Mouse (Mus musculus) kidney, adult 2 months (tissue): ENCODE results near the gene Carf. TPM values are rescaled to one million over a fixed set of nuclear protein-coding genes. Genes with fewer than 3 reads are reported as not detected.
A peak's percentile ranks its signal among the peaks of the same experiment; 100 is the strongest.
"Not testable (repeated sequence)": the region's sequence is repeated elsewhere in the genome, so short reads cannot be mapped to it uniquely, and the experiment has no call there.

Experiments used
- DNase-seq: peaks from one replicate; pipeline ENCODE4 v3.0.0; 2021
- H3K27ac ChIP-seq: fragments of 200-500 bp; 2 replicates; pipeline ENCODE4 v1.5.1; 2012; ENCODE audit warnings: low read depth, low read length, control low read depth, inconsistent platforms; ENCODE audit not compliant: insufficient read depth
- H3K27me3 ChIP-seq: fragments of 200-500 bp; replicated peaks from 2 replicates; pipeline ENCODE4 v1.6.1; 2012; ENCODE audit warnings: mild to moderate bottlenecking, moderate library complexity, low read length, inconsistent platforms; ENCODE audit not compliant: control insufficient read depth, insufficient read depth
- H3K36me3 ChIP-seq: fragments of 200-500 bp; 2 replicates; pipeline ENCODE4 v1.6.1; 2012; ENCODE audit warnings: mild to moderate bottlenecking, moderate library complexity, low read length, inconsistent platforms; ENCODE audit not compliant: control insufficient read depth, insufficient read depth
- H3K4me1 ChIP-seq: fragments of 200-500 bp; 2 replicates; pipeline ENCODE4 v1.6.1; 2011; ENCODE audit warnings: low read length; ENCODE audit not compliant: control insufficient read depth, insufficient read depth
- H3K4me3 ChIP-seq: fragments of 200-500 bp; 2 replicates; pipeline ENCODE4 v1.5.1; 2011; ENCODE audit warnings: mild to moderate bottlenecking, low read depth, low read length, control low read depth; ENCODE audit not compliant: insufficient read depth
- CTCF ChIP-seq: fragments of 200-500 bp; conservative IDR thresholded peaks from 2 replicates; pipeline ENCODE4 v1.5.1; 2011; ENCODE audit warnings: low read depth, mild to moderate bottlenecking, control low read depth, low read length, moderate library complexity, mixed read lengths; ENCODE audit not compliant: insufficient read depth, insufficient read length
- POLR2A ChIP-seq: fragments of 200-500 bp; IDR thresholded peaks from one replicate; pipeline ENCODE4 v1.6.1; 2011; ENCODE audit warnings: low read depth, low read length, control low read depth
- WGBS: fragments of 180-500 bp; shearing (Covaris S2); methylation state at CpG from one replicate; pipeline ENCODE4 v1.1.7; 2018; 5-methylcytosine and 5-hydroxymethylcytosine counted together
- polyA plus RNA-seq: library from polyadenylated mRNA; depleted of rRNA; stranded (reverse); fragments of >200 nt; gene quantifications from 2 replicates; pipeline ENCODE4 v1.2.3, GENCODE M21; 2012

The Carf gene
- polyA plus RNA-seq, 1 experiment: 1.8 TPM

DNA sequence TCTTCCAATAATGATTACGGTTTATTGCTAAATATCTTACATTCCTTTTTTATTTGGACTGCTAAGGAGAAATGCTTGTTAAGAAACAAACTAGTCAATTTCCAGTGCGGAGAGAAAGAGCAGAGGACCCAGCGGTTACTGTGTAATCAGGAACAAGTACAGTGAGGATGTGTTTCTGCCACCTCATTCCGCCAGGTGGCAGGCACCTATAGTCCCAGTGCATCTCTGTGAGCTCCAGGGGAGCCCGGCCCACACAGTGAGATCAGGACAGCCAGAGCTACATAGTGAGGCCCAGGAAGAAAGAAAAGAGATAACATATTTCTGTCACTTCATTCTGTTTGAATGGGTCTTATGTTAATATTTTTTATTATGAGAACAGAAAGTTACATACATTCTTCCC is 54.7 kb downstream of the Carf start:
- 78% methylated on average over 5 of the region's 5 CpGs for WGBS
- TF ChIP-seq CTCF (no peak; the same call in 1 of the 2 replicates), POLR2A (no peak)
- Histone ChIP-seq H3K4me1 (no peaks in the 10 kb centered on the region), H3K36me3 (peaks cover 2% of the 10 kb centered on the region; the same call in 1 of the 2 replicates), H3K4me3 (no peak overlapping the region), H3K27ac (no peak overlapping the region), H3K27me3 (no peaks in the 10 kb centered on the region)
- no peak for DNase-seq

DNA sequence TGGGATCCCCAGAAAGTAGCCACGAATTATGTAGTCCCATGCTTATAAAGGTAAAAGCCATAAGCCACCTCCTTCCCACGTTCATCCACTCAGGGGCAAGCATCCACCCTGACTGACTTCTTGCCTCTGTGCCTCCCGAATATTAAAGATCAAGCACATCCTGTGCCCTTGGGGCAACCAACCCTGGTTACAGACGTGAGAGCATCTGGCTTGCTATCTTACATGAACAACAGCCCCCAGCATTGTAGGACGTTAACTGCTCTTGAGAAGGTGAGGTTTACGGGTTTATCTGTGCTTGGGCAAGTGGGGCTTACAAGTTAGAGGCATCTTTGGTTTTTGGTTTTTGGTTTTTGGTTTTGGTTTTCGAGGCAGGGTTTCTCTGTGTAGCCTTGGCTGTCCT is 58.6 kb downstream of the Carf start:
- Histone ChIP-seq H3K27ac (no peak overlapping the region), H3K36me3 (no peaks in the 10 kb centered on the region), H3K4me3 (no peak overlapping the region), H3K27me3 (no peaks in the 10 kb centered on the region), H3K4me1 (no peaks in the 10 kb centered on the region)
- DNase-seq: no peak
- TF ChIP-seq POLR2A: no peak
- no peak for TF ChIP-seq CTCF
- WGBS: 85% methylated on average over 7 of the region's 7 CpGs

DNA sequence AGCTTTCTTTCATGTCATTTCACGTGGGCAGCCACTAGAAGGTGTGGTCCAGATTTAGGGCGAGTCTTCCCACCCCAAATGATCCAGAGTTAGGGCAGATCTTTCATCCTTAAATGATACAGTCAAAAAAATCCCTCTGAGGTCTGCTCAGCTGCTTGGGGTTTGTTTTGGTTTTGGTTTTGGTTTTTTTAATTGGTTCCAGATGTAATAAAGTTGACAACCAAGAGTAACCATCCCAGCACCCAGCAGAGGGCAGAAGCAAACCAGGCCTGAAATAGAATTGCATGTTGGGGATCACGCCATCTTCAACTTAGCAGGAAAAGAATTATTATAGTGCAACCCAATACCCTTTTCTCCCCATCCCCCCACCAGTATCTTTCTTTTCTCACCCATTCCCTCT is 60.4 kb downstream of the Carf start:
- DNase-seq: peak; percentile 68
- Histone ChIP-seq H3K27me3 (no peaks in the 10 kb centered on the region), H3K4me1 (no peaks in the 10 kb centered on the region), H3K4me3 (no peak overlapping the region), H3K27ac (no peak overlapping the region), H3K36me3 (no peaks in the 10 kb centered on the region)
- TF ChIP-seq POLR2A: no peak
- TF ChIP-seq CTCF: peak; percentile 75
- WGBS: 44% methylated on average over 3 of the region's 3 CpGs

DNA sequence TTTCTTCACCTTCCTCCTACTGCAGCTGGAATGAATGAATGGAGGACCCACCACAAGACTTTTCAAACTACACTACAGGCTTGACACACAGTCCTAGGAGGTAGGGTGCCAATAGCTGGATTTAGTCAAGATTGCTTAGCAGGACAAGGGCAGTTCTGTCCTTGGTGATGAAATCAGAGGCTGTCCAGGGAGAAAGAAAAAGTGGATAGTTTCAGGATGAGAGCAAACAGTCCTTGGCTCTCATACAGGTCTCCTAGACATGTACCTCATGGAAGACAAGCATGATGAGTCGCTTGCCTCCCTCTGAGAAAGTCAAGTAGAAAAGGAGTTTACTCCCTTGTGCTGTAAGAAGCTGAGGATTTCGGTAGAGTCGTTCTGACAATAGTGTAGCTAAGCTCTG is 65.6 kb downstream of the Carf start:
- H3K27ac ChIP-seq: no peak overlapping the region
- H3K36me3 ChIP-seq: no peaks in the 10 kb centered on the region
- no peak for TF ChIP-seq CTCF
- H3K4me3 ChIP-seq: no peak overlapping the region
- no peaks in the 10 kb centered on the region for H3K4me1 ChIP-seq
- 97% methylated on average over 3 of the region's 3 CpGs for WGBS
- no peaks in the 10 kb centered on the region for H3K27me3 ChIP-seq
- DNase-seq: no peak

DNA sequence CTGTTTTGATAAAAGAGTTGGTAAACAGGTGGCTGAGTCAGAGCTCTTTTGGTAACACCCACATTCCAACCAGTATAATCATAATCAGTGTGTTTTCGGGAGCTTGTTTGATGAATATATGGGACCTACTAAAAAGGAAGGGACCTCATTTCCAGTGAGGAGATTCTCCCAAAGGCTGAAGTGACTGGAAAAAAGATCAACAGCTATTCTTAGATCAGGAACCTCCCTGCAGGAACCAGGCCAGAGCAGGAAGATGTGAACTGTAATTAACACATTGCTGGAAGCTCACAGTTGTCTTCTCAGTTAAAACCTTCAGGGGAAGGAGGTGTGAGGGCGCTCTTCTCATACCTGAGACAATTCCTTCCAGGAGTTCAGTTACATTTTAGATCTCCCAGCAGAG is 71.6 kb downstream of the Carf start:
- 70% methylated on average over 2 of the region's 2 CpGs for WGBS

DNA sequence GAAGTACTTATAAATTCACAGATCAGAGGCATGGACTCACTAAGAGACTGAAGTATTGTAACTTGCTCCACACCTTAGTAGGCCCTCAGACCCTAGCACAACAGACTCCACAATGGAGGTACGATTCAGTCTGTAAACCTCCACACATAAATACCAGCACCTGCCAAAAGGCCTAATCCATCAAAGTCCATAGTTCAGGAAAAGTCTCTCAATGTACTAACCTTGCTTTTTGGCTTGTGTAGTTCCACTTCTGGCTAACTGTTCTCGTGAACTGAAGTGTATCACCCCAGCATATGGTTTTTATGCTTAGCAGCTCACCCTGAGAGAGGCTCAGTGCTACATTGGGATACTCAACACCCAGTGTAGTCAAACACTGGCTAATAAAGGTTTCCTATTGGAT is 72.2 kb downstream of the Carf start:
- H3K4me3 ChIP-seq: no peak overlapping the region
- H3K4me1 ChIP-seq: peaks cover 5% of the 10 kb centered on the region; the same call in 1 of the 2 replicates
- TF ChIP-seq CTCF (no peak), POLR2A (no peak)
- no peaks in the 10 kb centered on the region for H3K27me3 ChIP-seq
- peak; percentile 50 for DNase-seq
- H3K36me3 ChIP-seq: no peaks in the 10 kb centered on the region
- peak overlapping the region; percentile 17; the same call in 1 of the 2 replicates for H3K27ac ChIP-seq
- WGBS: 35% methylated on average over 2 of the region's 2 CpGs

More for the DNA sequence above, 71.6 kb downstream of the Carf start:
- H3K4me1 ChIP-seq: peaks cover 5% of the 10 kb centered on the region; the same call in 1 of the 2 replicates
- H3K27ac ChIP-seq: peak overlapping the region; percentile 56
- H3K4me3 ChIP-seq: no peak overlapping the region
- no peak for TF ChIP-seq CTCF
- TF ChIP-seq POLR2A: no peak
- H3K36me3 ChIP-seq: no peaks in the 10 kb centered on the region
- DNase-seq: peak; percentile 33
- no peaks in the 10 kb centered on the region for H3K27me3 ChIP-seq

DNA sequence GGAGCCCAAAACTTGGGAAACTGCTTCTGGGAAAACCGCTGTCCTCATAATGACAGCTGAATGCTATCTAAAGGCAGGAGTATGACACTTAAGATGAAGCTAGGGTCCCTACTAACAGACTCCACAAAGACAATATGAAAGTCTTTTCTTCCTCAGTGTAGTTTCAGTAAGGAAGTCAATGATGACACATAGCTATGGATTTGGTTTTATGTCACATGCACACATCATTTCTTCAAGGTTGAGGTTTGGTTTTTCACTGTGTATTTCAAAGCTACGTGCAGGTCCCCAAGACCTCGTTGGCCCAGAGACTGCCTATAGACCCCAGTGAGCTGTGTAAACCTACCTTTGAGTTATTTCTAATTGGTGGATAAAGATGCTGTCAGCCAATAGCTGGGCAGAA is 75.1 kb downstream of the Carf start:
- no peaks in the 10 kb centered on the region for H3K27me3 ChIP-seq
- H3K36me3 ChIP-seq: no peaks in the 10 kb centered on the region
- TF ChIP-seq POLR2A (no peak), CTCF (no peak)
- H3K27ac ChIP-seq: no peak overlapping the region
- WGBS: 90% methylated on average over 3 of the region's 3 CpGs
- DNase-seq: no peak
- peaks cover 5% of the 10 kb centered on the region; the same call in 1 of the 2 replicates for H3K4me1 ChIP-seq
- no peak overlapping the region for H3K4me3 ChIP-seq

DNA sequence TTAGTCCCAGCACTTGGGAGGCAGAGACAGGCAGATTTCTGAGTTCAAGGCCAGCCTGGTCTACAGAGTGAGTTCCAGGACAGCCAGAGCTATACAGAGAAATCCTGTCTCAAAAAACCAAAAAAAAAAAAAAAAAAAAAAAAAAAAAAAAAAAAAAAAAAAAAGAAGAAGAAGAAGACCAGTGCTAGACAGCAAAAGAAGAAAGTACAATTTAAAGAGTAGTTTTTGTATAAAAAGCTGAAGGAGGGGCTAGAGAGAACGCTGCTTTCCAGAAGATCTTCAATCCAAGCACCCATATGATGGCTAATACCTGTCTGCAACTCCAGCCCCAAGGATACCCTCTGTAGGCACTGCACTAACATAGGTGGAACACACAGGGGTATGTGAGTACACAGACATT is 79.8 kb downstream of the Carf start:
- H3K27me3 ChIP-seq, DNase-seq, H3K27ac ChIP-seq, H3K36me3 ChIP-seq, H3K4me1 ChIP-seq, H3K4me3 ChIP-seq: not testable (repeated sequence)
- 100% methylated on average over 1 of the region's 1 CpGs for WGBS
